Mouse (Mus musculus): ENCODE measurements around the gene Ryk. TPM values are rescaled to one million over a fixed set of nuclear protein-coding genes. Genes with fewer than 3 reads are reported as not detected.

Gene Ryk
- total RNA-seq, 2 experiments from 2014 or later, result 38.9 to 45.1 TPM

- no peak for DNase-seq
Measured at GRCm38 (mm10) chr9:102857856-102858255, 23.1 kb downstream of the Ryk start.

- no peak for DNase-seq
Measured at GRCm38 (mm10) chr9:102858283-102858682, 23.6 kb downstream of the Ryk start.

- no peak for DNase-seq
Measured at GRCm38 (mm10) chr9:102859399-102859798, 24.7 kb downstream of the Ryk start.

- no peak for DNase-seq
Measured at GRCm38 (mm10) chr9:102859963-102860362, 25.2 kb downstream of the Ryk start.

GRCm38 (mm10) chr9:102860802-102861469, 26.2 kb downstream of the Ryk start:
- no peak for DNase-seq

GRCm38 (mm10) chr9:102861789-102862188, 27.1 kb downstream of the Ryk start:
- DNase-seq, result no peak

- no peak for DNase-seq
Measured at GRCm38 (mm10) chr9:102862260-102862659, 27.5 kb downstream of the Ryk start.

- DNase-seq, result peak; percentile 77
Measured at GRCm38 (mm10) chr9:102863876-102864545, 29.3 kb downstream of the Ryk start.

GRCm38 (mm10) chr9:102864931-102865330, 30.2 kb downstream of the Ryk start:
- DNase-seq, result no peak

- DNase-seq, result no peak
Measured at GRCm38 (mm10) chr9:102865946-102866737, 31.4 kb downstream of the Ryk start.

GRCm38 (mm10) chr9:102866893-102867292, 32.2 kb downstream of the Ryk start:
- peak; percentile 50 for DNase-seq

GRCm38 (mm10) chr9:102867516-102867915, 32.8 kb downstream of the Ryk start:
- DNase-seq, result no peak

GRCm38 (mm10) chr9:102868451-102868850, 33.7 kb downstream of the Ryk start:
- DNase-seq, result no peak

GRCm38 (mm10) chr9:102876054-102876690, 41.5 kb downstream of the Ryk start:
- DNase-seq, result no peak

- DNase-seq, result no peak
Measured at GRCm38 (mm10) chr9:102877916-102878315, 43.2 kb downstream of the Ryk start.

- peak; percentile 14 for DNase-seq
Measured at GRCm38 (mm10) chr9:102879545-102879944, 44.8 kb downstream of the Ryk start.

GRCm38 (mm10) chr9:102884703-102885102, 50.0 kb downstream of the Ryk start:
- no peak for DNase-seq

GRCm38 (mm10) chr9:102890166-102890565, 55.4 kb downstream of the Ryk start:
- DNase-seq, result no peak

GRCm38 (mm10) chr9:102892480-102893355, 58.0 kb downstream of the Ryk start:
- no peak for DNase-seq

- DNase-seq, result no peak
Measured at GRCm38 (mm10) chr9:102893356-102893870, 58.7 kb downstream of the Ryk start.

GRCm38 (mm10) chr9:102899916-102900315, 65.2 kb downstream of the Ryk start:
- no peak for DNase-seq

Data from gastrocnemius, postnatal 25 days (tissue).